Mouse (Mus musculus) c-Kit-positive CD71-positive TER-119-positive erythroid progenitor cells, embryonic 14.5 days (primary cell): ENCODE data around the gene Dnajc7.
A peak's percentile ranks its signal among the peaks of the same experiment; 100 is the strongest.
"Not testable (repeated sequence)": the region's sequence is repeated elsewhere in the genome, so short reads cannot be mapped to it uniquely, and the experiment has no call there.

ENCODE experiments used
- DNase-seq: peaks from one replicate; pipeline ENCODE4 v3.0.0-alpha.2; 2013; ENCODE audit warnings: low spot score

The Dnajc7 gene

GRCm38 (mm10) chr11:100619982-100620381 lies at the start of gene Dnajc7:
TSS of gene Dnajc7 (minus strand) at chr11:100620168.
- DNase-seq = no peak

GRCm38 (mm10) chr11:100659806-100660205 lies 39.8 kb upstream of the Dnajc7 start:
- no peak for DNase-seq

- no peak for DNase-seq
Measured at GRCm38 (mm10) chr11:100656458-100656857, 36.5 kb upstream of the Dnajc7 start.

GRCm38 (mm10) chr11:100655589-100655988 lies 35.6 kb upstream of the Dnajc7 start:
- not testable (repeated sequence) for DNase-seq

GRCm38 (mm10) chr11:100651748-100652147 lies 31.8 kb upstream of the Dnajc7 start:
- no peak for DNase-seq

GRCm38 (mm10) chr11:100651205-100651604 lies 31.2 kb upstream of the Dnajc7 start:
- DNase-seq = no peak

- DNase-seq = no peak
Measured at GRCm38 (mm10) chr11:100648405-100648804, 28.4 kb upstream of the Dnajc7 start.

GRCm38 (mm10) chr11:100646265-100646664 lies 26.3 kb upstream of the Dnajc7 start:
- peak; percentile 43 for DNase-seq

GRCm38 (mm10) chr11:100643612-100644575 lies 23.9 kb upstream of the Dnajc7 start:
- no peak for DNase-seq

- no peak for DNase-seq
Measured at GRCm38 (mm10) chr11:100640159-100640906, 20.4 kb upstream of the Dnajc7 start.

GRCm38 (mm10) chr11:100634530-100634929 lies 14.6 kb upstream of the Dnajc7 start:
- DNase-seq = no peak

GRCm38 (mm10) chr11:100628862-100629352 lies 8.9 kb upstream of the Dnajc7 start:
- no peak for DNase-seq

GRCm38 (mm10) chr11:100628056-100628455 lies 8.1 kb upstream of the Dnajc7 start:
- DNase-seq = no peak

GRCm38 (mm10) chr11:100626701-100627195 lies 6.8 kb upstream of the Dnajc7 start:
- peak; percentile 59 for DNase-seq

- no peak for DNase-seq
Measured at GRCm38 (mm10) chr11:100625754-100626700, 6.1 kb upstream of the Dnajc7 start.

- DNase-seq = peak; percentile 39
Measured at GRCm38 (mm10) chr11:100623867-100624266, 3.9 kb upstream of the Dnajc7 start.

- peak; percentile 90 for DNase-seq
Measured at GRCm38 (mm10) chr11:100622714-100623113, 2.7 kb upstream of the Dnajc7 start.

- DNase-seq = peak; percentile 87
Measured at GRCm38 (mm10) chr11:100619485-100619975, 438 bp downstream of the Dnajc7 start.

GRCm38 (mm10) chr11:100618761-100619484 lies 1.0 kb downstream of the Dnajc7 start, which contains the start of gene Nkiras2:
TSS of gene Nkiras2 (plus strand) at chr11:100619244.
- DNase-seq = peak; percentile 56

- no peak for DNase-seq
Measured at GRCm38 (mm10) chr11:100617480-100617879, 2.5 kb downstream of the Dnajc7 start.
